Mouse (Mus musculus) liver, embryonic 11.5 days (tissue): ENCODE data around the gene Lef1. TPM values are rescaled to one million over a fixed set of nuclear protein-coding genes. Genes with fewer than 3 reads are reported as not detected.

Experiments
- ATAC-seq: fragments of 200-750 bp; cut with Nextera tagmentation; replicated peaks from 2 replicates; pipeline ENCODE4 v1.8.0; 2017; ENCODE audit warnings: moderate number of reproducible peaks, mild to moderate bottlenecking, moderate TSS enrichment, moderate library complexity; ENCODE audit not compliant: low FRiP score
- DNase-seq: peaks from one replicate; pipeline ENCODE4 v3.0.0-alpha.2; 2017; ENCODE audit warnings: low spot score
- H3K27ac ChIP-seq: fragments of 300-500 bp; sonication (generic); 2 replicates; pipeline ENCODE4 v1.5.1; 2014; ENCODE audit warnings: mild to moderate bottlenecking, low read depth, low read length, control low read depth
- H3K27me3 ChIP-seq: fragments of 300-500 bp; sonication (generic); replicated peaks from 2 replicates; pipeline ENCODE4 v1.6.1; 2014; ENCODE audit warnings: low read length, mixed read lengths; ENCODE audit not compliant: control insufficient read depth, insufficient read depth
- H3K36me3 ChIP-seq: fragments of 300-500 bp; sonication (generic); 2 replicates; pipeline ENCODE4 v1.6.1; 2014; ENCODE audit warnings: mild to moderate bottlenecking, low read length, moderate library complexity, mixed read lengths; ENCODE audit not compliant: control insufficient read depth, insufficient read depth
- H3K4me1 ChIP-seq: fragments of 300-500 bp; sonication (generic); replicated peaks from 2 replicates; pipeline ENCODE4 v1.6.1; 2014; ENCODE audit warnings: low read length, mixed read lengths; ENCODE audit not compliant: control insufficient read depth, insufficient read depth
- H3K4me2 ChIP-seq: fragments of 300-500 bp; sonication (generic); 2 replicates; pipeline ENCODE4 v1.6.1; 2014; ENCODE audit warnings: mild to moderate bottlenecking, control low read depth, moderate library complexity
- H3K4me3 ChIP-seq: fragments of 300-500 bp; sonication (generic); 2 replicates; pipeline ENCODE4 v1.5.1; 2014; ENCODE audit warnings: low read depth, low read length, control low read depth
- H3K9ac ChIP-seq: fragments of 300-500 bp; sonication (generic); 2 replicates; pipeline ENCODE4 v1.6.1; 2014; ENCODE audit warnings: low read depth, low read length, control low read depth
- H3K9me3 ChIP-seq: fragments of 300-500 bp; sonication (generic); 2 replicates; pipeline ENCODE4 v1.6.1; 2016; ENCODE audit warnings: low read length, inconsistent platforms, mixed read lengths; ENCODE audit not compliant: control insufficient read depth
- WGBS: fragments of 180-500 bp; shearing (Covaris S2); extraction: QIAGEN DNeasy Blood & Tissue Kit; methylation state at CpG from one replicate; pipeline ENCODE4 v1.1.7; 2014; 5-methylcytosine and 5-hydroxymethylcytosine counted together
- polyA plus RNA-seq: library from polyadenylated mRNA; unstranded; fragments of >200 nt; fragmentation: Nextera tagmentation; extraction: Ambion mirVana; gene quantifications from 2 replicates; pipeline ENCODE4 v1.2.1, GENCODE M21; 2014

Gene Lef1
- polyA plus RNA-seq, 1 experiment from 2014 or later, result 5.0 TPM

DNA sequence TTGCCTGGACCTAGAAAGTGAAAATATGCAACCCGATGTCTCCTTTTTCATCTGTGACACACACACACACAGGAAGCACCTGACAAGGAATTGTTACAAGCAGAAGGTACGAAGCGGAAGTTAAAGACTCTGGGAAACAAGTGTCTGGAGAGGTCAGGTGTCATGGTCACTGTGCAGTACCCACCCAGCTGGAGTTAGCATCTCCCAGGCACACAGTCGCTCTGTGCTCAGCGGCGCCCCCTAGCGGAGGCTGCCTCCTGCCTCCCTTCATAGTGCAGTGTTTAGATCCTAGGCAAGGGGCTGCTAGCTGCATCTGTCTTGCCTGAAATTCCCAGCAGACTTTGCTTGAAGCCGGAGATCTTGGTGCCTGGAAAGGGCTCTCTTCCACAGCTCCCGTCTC is 104.6 kb downstream of the Lef1 start:
- no peak overlapping the region for H3K4me3 ChIP-seq
- H3K9ac ChIP-seq, result no peak overlapping the region
- no peak overlapping the region for H3K4me2 ChIP-seq
- no peaks in the 10 kb centered on the region; the same call in 1 of the 2 replicates for H3K27me3 ChIP-seq
- no peak overlapping the region for H3K27ac ChIP-seq
- ATAC-seq (no peak), DNase-seq (peak; percentile 38)
- H3K36me3 ChIP-seq, result no peaks in the 10 kb centered on the region
- WGBS, result 64% methylated on average over 9 of the region's 9 CpGs
- H3K4me1 ChIP-seq, result no peaks in the 10 kb centered on the region
- H3K9me3 ChIP-seq, result no peaks in the 10 kb centered on the region

DNA sequence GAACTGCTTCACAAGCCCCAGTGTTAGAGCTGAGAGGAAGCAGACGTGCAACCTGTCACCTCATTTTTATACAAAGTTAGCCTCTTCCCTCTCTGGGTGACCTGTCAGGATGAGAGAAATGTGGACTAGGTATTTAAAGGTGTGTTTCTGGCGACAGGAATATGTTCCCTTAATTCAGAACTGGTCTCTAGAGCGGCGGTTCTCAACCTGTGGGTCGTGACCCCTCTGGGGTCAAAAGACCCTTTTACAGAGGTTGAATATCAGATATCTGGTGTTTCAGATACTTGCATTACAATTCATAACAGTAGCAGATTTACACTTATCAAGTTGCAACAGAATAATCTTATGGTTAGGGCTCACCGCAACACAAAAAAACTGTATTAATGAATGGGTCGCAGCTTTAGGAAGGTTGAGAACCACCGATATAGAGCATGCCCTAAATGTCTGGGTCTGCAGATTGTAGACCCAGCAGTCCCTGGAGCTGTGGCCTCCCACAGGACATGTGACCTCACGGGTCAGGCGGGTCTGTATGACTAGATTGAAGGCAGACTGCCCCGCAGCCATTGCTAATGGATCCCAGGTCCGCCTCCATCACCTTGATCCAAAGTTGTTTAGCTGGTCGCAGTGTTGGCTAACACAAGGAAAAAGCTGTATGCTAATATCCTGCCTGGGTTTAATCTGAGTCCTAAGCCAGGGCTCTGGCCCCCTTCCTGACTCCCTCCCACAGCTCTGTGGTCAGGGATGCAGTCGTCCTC is 108.5 kb downstream of the Lef1 start:
- ATAC-seq (no peak), DNase-seq (no peak)
- Histone ChIP-seq H3K4me1 (no peaks in the 10 kb centered on the region), H3K9me3 (no peaks in the 10 kb centered on the region), H3K4me2 (no peak overlapping the region), H3K4me3 (no peak overlapping the region), H3K27ac (no peak overlapping the region), H3K9ac (no peak overlapping the region), H3K27me3 (no peaks in the 10 kb centered on the region; the same call in 1 of the 2 replicates), H3K36me3 (no peaks in the 10 kb centered on the region)
- 82% methylated on average over 14 of the region's 14 CpGs for WGBS

DNA sequence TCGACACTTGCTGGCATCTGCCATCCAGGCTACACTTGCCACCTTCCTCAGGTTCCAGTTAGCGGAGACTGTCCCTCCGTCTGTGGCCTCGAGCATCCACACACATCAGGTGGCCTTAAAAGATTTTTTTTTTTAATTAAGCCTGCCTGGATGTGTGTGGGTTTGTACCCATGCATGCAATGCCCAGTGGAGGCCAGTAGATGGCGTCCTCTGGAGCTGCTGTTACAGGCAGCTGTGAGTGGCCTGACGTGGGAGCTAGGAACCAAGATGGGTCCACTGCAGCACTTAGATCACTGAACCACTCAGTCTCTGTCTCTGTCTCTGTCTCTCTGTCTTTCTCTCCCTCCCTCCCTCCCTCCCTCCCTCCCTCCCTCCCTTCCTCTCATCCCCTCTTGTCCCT is 117.8 kb downstream of the Lef1 start:
- H3K27ac ChIP-seq, result no peak overlapping the region
- ATAC-seq (no peak), DNase-seq (no peak)
- WGBS, result 66% methylated on average over 6 of the region's 6 CpGs
- H3K4me1 ChIP-seq, result no peaks in the 10 kb centered on the region
- no peaks in the 10 kb centered on the region for H3K27me3 ChIP-seq
- no peaks in the 10 kb centered on the region for H3K9me3 ChIP-seq
- H3K36me3 ChIP-seq, result no peaks in the 10 kb centered on the region
- no peak overlapping the region for H3K9ac ChIP-seq
- H3K4me3 ChIP-seq, result no peak overlapping the region
- H3K4me2 ChIP-seq, result no peak overlapping the region

DNA sequence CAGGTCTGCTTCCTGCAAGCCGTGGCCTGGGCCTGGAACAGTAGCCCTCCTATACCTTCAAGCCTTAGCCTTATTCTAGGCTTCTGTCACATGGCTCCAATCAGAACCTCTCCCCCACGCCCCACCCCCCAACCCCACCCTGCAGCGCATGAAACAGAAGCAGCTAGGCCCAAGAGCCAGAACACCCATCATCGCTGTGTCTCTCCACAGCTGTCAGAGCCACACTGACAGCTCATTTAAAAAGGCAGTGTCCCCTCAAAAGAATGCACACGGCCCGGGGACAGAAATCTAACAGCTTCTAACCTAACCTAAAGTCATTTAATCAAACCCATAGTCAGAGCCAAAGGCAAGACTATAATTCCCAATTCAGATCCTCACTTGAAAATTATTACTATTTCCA is 126.8 kb downstream of the Lef1 start:
- Histone ChIP-seq H3K9me3 (no peaks in the 10 kb centered on the region), H3K9ac (no peak overlapping the region), H3K4me2 (no peak overlapping the region), H3K36me3 (0 out of 2 replicates have a peak, but pooled peaks cover 8% of the 10 kb centered on the region), H3K27ac (no peak overlapping the region), H3K27me3 (no peaks in the 10 kb centered on the region), H3K4me1 (no peaks in the 10 kb centered on the region), H3K4me3 (no peak overlapping the region)
- ATAC-seq (no peak), DNase-seq (no peak)
- WGBS, result 79% methylated on average over 6 of the region's 6 CpGs

DNA sequence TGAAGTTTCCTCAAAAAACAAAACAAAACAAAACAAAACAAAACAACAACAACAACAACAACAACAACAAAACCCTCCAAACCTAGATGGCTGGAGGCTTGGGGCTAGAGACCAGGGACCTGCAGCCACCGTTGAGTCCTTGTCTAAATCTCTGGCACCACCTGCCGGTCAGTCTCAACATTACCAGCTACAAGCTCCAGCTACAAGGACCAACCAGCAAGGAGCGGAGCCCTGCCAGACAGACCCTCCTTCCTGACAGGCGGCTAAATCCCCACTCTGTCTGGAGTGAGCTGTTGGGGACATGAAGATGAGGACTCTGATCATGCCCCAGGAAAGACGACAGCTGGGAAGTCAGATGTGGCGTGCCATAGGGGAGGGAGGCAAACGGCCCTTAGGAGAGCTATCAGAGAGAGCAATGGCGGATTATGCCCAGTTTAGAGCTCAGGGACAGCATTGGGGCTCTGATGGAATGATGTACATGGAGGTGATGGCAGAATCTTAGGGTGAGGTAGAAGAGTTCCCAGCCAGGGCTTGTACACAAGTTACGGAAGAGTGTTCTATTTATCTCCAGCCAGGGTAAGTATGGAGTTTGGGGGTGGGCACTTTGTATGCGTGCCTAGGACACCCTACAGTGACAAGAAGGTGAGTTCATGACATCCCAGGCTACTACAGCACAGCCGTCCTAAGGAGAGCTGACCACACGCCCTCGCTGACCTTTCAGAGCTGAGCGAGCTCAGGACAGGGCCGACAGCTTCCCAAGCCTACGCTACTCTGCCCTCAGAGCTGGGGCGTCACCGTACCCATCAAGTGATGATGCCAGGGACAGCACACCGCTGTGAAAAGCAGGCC is 127.7 kb downstream of the Lef1 start:
- Histone ChIP-seq H3K36me3 (0 out of 2 replicates have a peak, but pooled peaks cover 8% of the 10 kb centered on the region), H3K4me2 (no peak overlapping the region), H3K4me3 (no peak overlapping the region), H3K27me3 (no peaks in the 10 kb centered on the region), H3K4me1 (no peaks in the 10 kb centered on the region), H3K9ac (no peak overlapping the region), H3K9me3 (no peaks in the 10 kb centered on the region), H3K27ac (no peak overlapping the region)
- WGBS, result 64% methylated on average over 19 of the region's 19 CpGs
- ATAC-seq, result peak; percentile 64
- peak; percentile 63 for DNase-seq

DNA sequence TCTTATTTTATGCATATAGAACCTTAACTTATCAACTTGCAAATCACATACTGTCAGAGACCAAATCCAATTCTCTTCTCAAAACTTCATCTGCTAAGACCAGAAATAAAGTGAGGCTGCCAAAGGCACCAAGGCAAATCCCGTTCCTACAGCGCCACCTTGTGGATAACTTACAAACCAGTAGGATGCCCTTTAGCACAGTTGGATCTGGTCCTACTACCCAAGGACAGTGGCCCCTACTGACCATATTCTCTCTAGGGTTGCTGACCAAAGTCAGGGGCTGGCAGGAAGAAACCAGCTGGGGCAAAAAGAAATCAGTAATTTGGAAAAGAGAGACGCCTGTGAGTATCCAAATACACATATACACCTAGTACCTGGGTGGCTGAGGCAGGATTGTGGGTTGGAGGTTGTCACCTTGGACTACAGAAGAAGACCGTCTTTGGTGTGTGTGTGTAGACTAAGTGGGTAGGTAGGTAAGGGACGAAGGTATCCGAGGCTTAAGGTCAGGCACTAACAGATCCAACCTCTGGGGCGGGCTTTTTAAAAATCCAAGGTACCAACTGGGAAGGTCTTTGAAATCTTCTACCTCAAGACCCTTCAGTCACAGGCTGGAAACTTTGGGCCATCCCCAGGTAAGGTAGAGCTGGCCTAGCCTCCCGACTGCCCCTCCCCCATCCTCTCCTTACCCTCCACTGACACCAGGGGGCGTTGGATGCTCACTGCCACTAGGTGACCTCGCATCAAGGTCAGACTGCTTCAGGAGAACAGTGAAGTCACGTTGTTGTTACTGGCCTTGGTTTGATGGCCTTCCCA is 135.7 kb downstream of the Lef1 start:
- DNase-seq (no peak), ATAC-seq (peak; percentile 54)
- Histone ChIP-seq H3K27me3 (no peaks in the 10 kb centered on the region), H3K36me3 (peaks cover 10% of the 10 kb centered on the region; the same call in 1 of the 2 replicates), H3K27ac (no peak overlapping the region), H3K4me2 (no peak overlapping the region), H3K4me3 (no peak overlapping the region), H3K9me3 (no peaks in the 10 kb centered on the region), H3K4me1 (no peaks in the 10 kb centered on the region), H3K9ac (no peak overlapping the region)
- WGBS, result 60% methylated on average over 11 of the region's 11 CpGs

DNA sequence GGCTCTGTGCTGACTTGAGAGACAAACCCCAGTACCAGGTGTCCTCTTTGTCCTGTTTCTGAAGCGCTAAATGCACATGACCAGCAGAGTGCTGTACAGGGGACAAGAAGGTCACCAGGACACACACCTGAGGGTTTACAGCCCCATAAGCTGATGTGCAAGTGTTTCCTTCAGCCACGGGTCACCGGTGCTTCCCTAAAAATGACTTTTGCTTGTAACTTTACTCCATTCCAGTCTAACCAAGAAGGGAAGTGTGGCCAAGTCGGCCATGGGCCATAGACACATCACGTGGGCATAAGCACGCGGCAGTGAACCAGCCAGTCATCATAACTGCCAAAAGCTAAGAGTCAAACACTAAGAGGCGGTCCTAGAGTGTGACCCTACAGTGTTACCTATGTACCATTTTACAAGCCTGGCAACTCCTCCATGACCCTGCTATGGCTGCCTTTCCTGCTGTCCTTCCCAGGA is 136.3 kb downstream of the Lef1 start:
- WGBS, result 91% methylated on average over 8 of the region's 8 CpGs
- H3K4me3 ChIP-seq, result no peak overlapping the region
- peaks cover 10% of the 10 kb centered on the region; the same call in 1 of the 2 replicates for H3K36me3 ChIP-seq

DNA sequence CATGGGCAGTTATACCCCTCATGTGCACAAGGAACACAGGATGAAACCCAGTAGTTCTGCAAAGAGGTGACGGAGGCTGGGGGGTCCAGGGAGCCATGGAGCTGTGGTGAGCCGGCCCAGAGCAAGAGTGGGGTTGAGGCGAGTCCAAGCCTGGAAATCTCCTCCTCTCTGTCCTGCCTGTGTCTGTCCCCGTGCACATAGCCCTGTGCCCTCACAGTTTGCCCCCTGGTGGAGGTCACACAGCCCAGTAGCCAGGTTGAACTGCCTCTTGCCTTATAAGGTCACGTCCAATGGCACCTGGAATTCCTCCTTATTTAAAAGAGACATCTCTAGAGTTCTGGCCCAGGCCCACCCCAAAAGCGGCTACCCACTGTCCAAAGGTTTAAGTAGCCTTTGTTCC is 137.2 kb downstream of the Lef1 start:
- Histone ChIP-seq H3K9me3 (no peaks in the 10 kb centered on the region), H3K27ac (no peak overlapping the region), H3K4me3 (no peak overlapping the region), H3K4me2 (no peak overlapping the region), H3K27me3 (no peaks in the 10 kb centered on the region), H3K9ac (no peak overlapping the region), H3K36me3 (peaks cover 10% of the 10 kb centered on the region; the same call in 1 of the 2 replicates), H3K4me1 (no peaks in the 10 kb centered on the region)
- WGBS, result 82% methylated on average over 6 of the region's 6 CpGs
- DNase-seq, result no peak
- no peak for ATAC-seq

More for the DNA sequence above, 136.3 kb downstream of the Lef1 start:
- no peaks in the 10 kb centered on the region for H3K27me3 ChIP-seq
- DNase-seq (no peak), ATAC-seq (no peak)
- H3K27ac ChIP-seq, result no peak overlapping the region
- H3K4me2 ChIP-seq, result no peak overlapping the region
- no peaks in the 10 kb centered on the region for H3K9me3 ChIP-seq
- H3K9ac ChIP-seq, result no peak overlapping the region
- no peaks in the 10 kb centered on the region for H3K4me1 ChIP-seq
